Mouse (Mus musculus) kidney, postnatal 25 days (tissue): ENCODE measurements around the gene Fastkd3.
A peak's percentile ranks its signal among the peaks of the same experiment; 100 is the strongest.
"Not testable (repeated sequence)": the region's sequence is repeated elsewhere in the genome, so short reads cannot be mapped to it uniquely, and the experiment has no call there.

Experiments
- DNase-seq, 2 experiments: peaks; one replicate each; pipeline ENCODE4 v3.0.0; 2021; ENCODE audit warnings: mixed read lengths in 2 of 2

Gene Fastkd3

GRCm38 (mm10) chr13:68581747-68582516 lies at the start of gene Fastkd3, which contains the start of gene Mtrr:
TSS of gene Fastkd3 (plus strand) at chr13:68582234.
TSS of gene Mtrr (minus strand) at chr13:68582149.
- DNase-seq = peak; percentile 99 to 100

GRCm38 (mm10) chr13:68553391-68553790 lies 28.6 kb upstream of the Fastkd3 start:
- not testable (repeated sequence) for DNase-seq

- no peak for DNase-seq
These were observed 13.9 kb upstream of the Fastkd3 start for GRCm38 (mm10) chr13:68568110-68568509.

DNA sequence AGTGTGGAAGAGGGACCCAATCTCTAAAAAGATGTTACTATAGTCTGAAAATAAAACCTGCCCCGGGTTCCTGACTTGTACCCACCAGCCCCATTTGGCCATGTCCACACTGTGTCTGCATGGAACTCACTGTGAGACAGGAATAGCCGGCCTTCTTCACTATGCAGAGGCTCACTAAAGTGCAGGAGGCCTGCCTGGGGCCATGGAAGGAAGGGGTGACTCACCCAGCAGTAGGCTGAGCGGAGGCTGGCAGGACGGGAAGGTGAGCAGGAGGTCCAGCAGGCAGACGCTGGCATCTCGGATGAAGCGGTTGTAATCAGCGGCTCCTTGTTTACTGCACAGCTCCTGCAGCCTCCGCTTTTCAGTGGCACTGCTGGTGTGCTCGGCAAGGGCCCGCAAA lies 13.5 kb upstream of the Fastkd3 start:
- DNase-seq = no peak

GRCm38 (mm10) chr13:68569589-68570336 lies 12.3 kb upstream of the Fastkd3 start:
- peak; percentile 57 to 79 for DNase-seq

DNA sequence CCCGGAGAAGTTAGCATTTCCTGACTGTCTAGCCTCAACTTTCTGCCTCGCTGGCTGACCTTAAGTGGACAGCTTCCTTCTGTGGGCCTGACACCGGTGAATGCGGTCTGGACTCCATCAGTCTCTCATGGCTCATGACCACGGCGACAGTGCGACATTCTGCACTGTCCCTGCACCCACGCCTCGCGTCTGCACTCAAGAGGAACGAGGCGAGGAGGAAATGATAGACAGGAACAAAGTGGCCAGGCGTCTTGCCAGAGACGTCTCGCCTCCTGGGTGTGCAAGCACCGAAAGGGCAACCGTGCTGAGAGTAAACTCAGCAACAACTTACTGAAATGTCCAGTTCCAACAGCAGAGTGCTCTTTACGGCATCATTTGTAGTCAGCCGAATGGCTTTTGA lies 9.8 kb upstream of the Fastkd3 start:
- DNase-seq = no peak

GRCm38 (mm10) chr13:68572966-68573913 lies 8.8 kb upstream of the Fastkd3 start:
- DNase-seq = peak; percentile 60 to 86

DNA sequence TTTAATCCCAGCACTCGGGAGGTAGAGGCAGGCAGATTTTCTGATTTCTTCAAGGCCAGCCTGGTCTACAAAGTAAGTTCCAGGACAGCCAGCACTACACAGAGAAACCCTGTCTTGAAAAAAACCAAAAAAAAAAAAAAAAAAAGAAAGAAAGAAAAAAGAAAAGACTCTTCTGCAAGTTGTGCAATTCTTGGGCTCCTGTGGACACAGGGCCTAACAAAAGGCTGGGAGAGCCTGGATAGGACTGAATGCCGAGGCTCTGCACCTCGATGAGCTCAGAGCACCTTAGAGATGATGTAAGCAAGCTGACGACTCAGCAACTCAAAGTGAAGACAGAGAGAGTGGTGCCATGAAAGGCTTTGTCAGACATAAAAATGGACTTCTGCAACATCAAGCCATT lies 7.6 kb upstream of the Fastkd3 start:
- no peak for DNase-seq

GRCm38 (mm10) chr13:68577945-68578344 lies 4.1 kb upstream of the Fastkd3 start:
- DNase-seq = no peak

GRCm38 (mm10) chr13:68581086-68581740 lies 821 bp upstream of the Fastkd3 start:
- DNase-seq = no peak

- DNase-seq = no peak
These were observed 415 bp downstream of the Fastkd3 start for GRCm38 (mm10) chr13:68582517-68582780.

- DNase-seq = no peak
These were observed 1.9 kb downstream of the Fastkd3 start for GRCm38 (mm10) chr13:68583961-68584360.

GRCm38 (mm10) chr13:68585441-68585840 lies 3.4 kb downstream of the Fastkd3 start:
- DNase-seq = no peak

GRCm38 (mm10) chr13:68588352-68588751 lies 6.3 kb downstream of the Fastkd3 start:
- DNase-seq = no peak

DNA sequence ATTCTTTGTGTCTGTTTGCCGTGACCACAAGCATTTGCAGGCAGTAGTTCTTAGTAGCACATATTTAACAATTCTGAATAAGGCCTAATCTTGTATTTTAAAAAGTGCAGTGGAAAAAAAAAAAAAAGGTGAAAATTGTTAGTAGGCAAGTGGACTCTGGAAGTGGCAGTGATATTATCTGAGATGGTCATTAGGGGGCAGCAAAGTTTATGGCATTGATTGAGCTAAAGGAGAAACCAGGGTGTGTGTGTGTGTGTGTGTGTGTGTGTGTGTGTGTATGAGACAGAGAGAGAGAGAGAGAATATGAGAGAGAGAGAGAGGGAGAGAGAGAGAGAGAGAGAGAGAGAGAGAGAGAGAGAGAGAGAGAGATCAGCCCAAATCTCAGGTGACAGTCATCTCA lies 11.8 kb downstream of the Fastkd3 start:
- DNase-seq = peak in 1 of 2 experiments; percentile 31

GRCm38 (mm10) chr13:68597199-68597598 lies 15.2 kb downstream of the Fastkd3 start, which contains the start of gene 1700001L19Rik:
TSS of gene 1700001L19Rik (plus strand) at chr13:68597421.
- no peak for DNase-seq

- no peak for DNase-seq
These were observed 15.6 kb downstream of the Fastkd3 start for GRCm38 (mm10) chr13:68597667-68598066.

GRCm38 (mm10) chr13:68598953-68599352 lies 16.9 kb downstream of the Fastkd3 start:
- no peak for DNase-seq

GRCm38 (mm10) chr13:68601184-68601583 lies 19.1 kb downstream of the Fastkd3 start:
- peak in 1 of 2 experiments; percentile 39 for DNase-seq

GRCm38 (mm10) chr13:68603085-68603484 lies 21.1 kb downstream of the Fastkd3 start:
- DNase-seq = no peak

GRCm38 (mm10) chr13:68605689-68606126 lies 23.7 kb downstream of the Fastkd3 start:
- peak; percentile 61 to 81 for DNase-seq
